Mouse (Mus musculus): ENCODE measurements around the gene Crtc3.

GRCm38 (mm10) chr7:80696334-80696733, 7.7 kb upstream of the Crtc3 start:
- TF ChIP-seq POLR2A (IDR thresholded peaks at IDR 0.05; ENCODE audit: borderline replicate concordance, insufficient read depth, low read length) (no peak), CTCF (IDR thresholded peaks at IDR 0.05; ENCODE audit: borderline replicate concordance, insufficient read depth, low read depth, low read length) (no peak)

All from cerebellum, adult 2 months (tissue).